Mouse (Mus musculus) CH12.LX (cell line): ENCODE measurements around the gene Gp9. TPM values are rescaled to one million over a fixed set of nuclear protein-coding genes. Genes with fewer than 3 reads are reported as not detected.

Source experiments
- DNase-seq: peaks from one replicate; pipeline ENCODE4 v3.0.0-alpha.2; 2013; ENCODE audit errors: extremely low read depth
- H3K27ac ChIP-seq: 2 replicates; pipeline ENCODE4 v1.5.1; 2012; ENCODE audit warnings: low read depth, mild to moderate bottlenecking, control low read depth, moderate library complexity; ENCODE audit not compliant: insufficient read depth
- H3K27me3 ChIP-seq: replicated peaks from 2 replicates; pipeline ENCODE3; 2012; ENCODE audit warnings: inconsistent platforms
- H3K36me3 ChIP-seq, 2 experiments: replicated peaks in 1 of 2; 2 replicates each; pipeline versions ENCODE3 to v1.6.1; 2012; ENCODE audit warnings: inconsistent platforms in 1 of 2, low read length in 1 of 2, mild to moderate bottlenecking in 1 of 2, mixed read lengths in 1 of 2, moderate library complexity in 1 of 2; ENCODE audit not compliant: control insufficient read depth in 1 of 2, insufficient read depth in 1 of 2
- H3K4me1 ChIP-seq, 2 experiments: 2 replicates each; pipeline ENCODE4 v1.6.1; 2012; ENCODE audit warnings: inconsistent platforms in 1 of 2, moderate library complexity in 1 of 2; ENCODE audit not compliant: insufficient read depth in 2 of 2, control insufficient read depth in 1 of 2
- H3K4me2 ChIP-seq: 2 replicates; pipeline ENCODE4 v1.6.1; 2012; ENCODE audit warnings: low read depth, mild to moderate bottlenecking, control low read depth; ENCODE audit not compliant: poor library complexity, insufficient read depth, severe bottlenecking
- H3K4me3 ChIP-seq, 3 experiments: fragments of 150-350 bp in 1 of 3; sonication (generic) in 1 of 3; replicated peaks in 1 of 3; 2 replicates each; pipeline versions ENCODE3 to v1.5.1; 2011 to 2012; ENCODE audit warnings: low read depth in 2 of 3, low read length in 2 of 3, mild to moderate bottlenecking in 2 of 3, moderate library complexity in 2 of 3, control low read depth in 1 of 3, improper control_type of control experiment in 1 of 3, inconsistent platforms in 1 of 3, mixed read lengths in 1 of 3; ENCODE audit not compliant: poor library complexity in 1 of 3
- H3K79me2 ChIP-seq: replicated peaks from 2 replicates; pipeline ENCODE4 v1.6.1; 2012; ENCODE audit warnings: mild to moderate bottlenecking, moderate library complexity; ENCODE audit not compliant: control insufficient read depth, poor library complexity, insufficient read depth, severe bottlenecking; ENCODE audit errors: extremely low read depth
- H3K9ac ChIP-seq: 2 replicates; pipeline ENCODE4 v1.6.1; 2012; ENCODE audit warnings: low read depth, mild to moderate bottlenecking, control low read depth, moderate library complexity; ENCODE audit not compliant: insufficient read depth
- H3K9me3 ChIP-seq: replicated peaks from 2 replicates; pipeline ENCODE3; 2012; ENCODE audit warnings: low read length, inconsistent platforms, mixed read lengths
- BHLHE40 ChIP-seq: IDR thresholded peaks from 2 replicates; pipeline ENCODE4 v1.6.1; 2011; ENCODE audit warnings: mild to moderate bottlenecking, low read depth, low read length, improper control_type of control experiment
- CHD1 ChIP-seq: IDR thresholded peaks from 2 replicates; pipeline ENCODE4 v1.6.1; 2012; ENCODE audit warnings: low read depth, low read length, improper control_type of control experiment, inconsistent platforms
- ELF1 ChIP-seq: IDR thresholded peaks from 2 replicates; pipeline ENCODE4 v1.6.1; 2014; ENCODE audit warnings: low read depth, mild to moderate bottlenecking, inconsistent platforms, low read length, improper control_type of control experiment
- ETS1 ChIP-seq: conservative IDR thresholded peaks from 2 replicates; pipeline ENCODE4 v1.6.1; 2012; ENCODE audit warnings: low read depth, mild to moderate bottlenecking, inconsistent platforms, low read length, improper control_type of control experiment, moderate library complexity
- GABPA ChIP-seq: IDR thresholded peaks from 2 replicates; pipeline ENCODE4 v1.6.1; 2012; ENCODE audit warnings: low read depth, low read length, improper control_type of control experiment, inconsistent platforms; ENCODE audit not compliant: insufficient replicate concordance
- HCFC1 ChIP-seq: IDR thresholded peaks from 2 replicates; pipeline ENCODE4 v1.6.1; 2012; ENCODE audit warnings: low read depth, mild to moderate bottlenecking, inconsistent platforms, low read length, improper control_type of control experiment
- IRF4 ChIP-seq: IDR thresholded peaks from 2 replicates; pipeline ENCODE4 v1.6.1; 2014; ENCODE audit warnings: low read depth, mild to moderate bottlenecking, inconsistent platforms, low read length, improper control_type of control experiment
- JUN ChIP-seq: IDR thresholded peaks from 2 replicates; pipeline ENCODE4 v1.6.1; 2011; ENCODE audit warnings: low read depth, mild to moderate bottlenecking, low read length, improper control_type of control experiment, moderate library complexity; ENCODE audit not compliant: insufficient read depth
- KAT2A ChIP-seq: IDR thresholded peaks from 2 replicates; pipeline ENCODE4 v1.6.1; 2012; ENCODE audit warnings: low read length, improper control_type of control experiment, inconsistent platforms; ENCODE audit not compliant: insufficient replicate concordance
- MAX ChIP-seq: IDR thresholded peaks from 2 replicates; pipeline ENCODE4 v1.6.1; 2011; ENCODE audit warnings: low read length, improper control_type of control experiment
- MEF2A ChIP-seq: IDR thresholded peaks from 2 replicates; pipeline ENCODE4 v1.6.1; 2014; ENCODE audit warnings: low read depth, mild to moderate bottlenecking, inconsistent platforms, low read length, improper control_type of control experiment, borderline replicate concordance
- MYC ChIP-seq: IDR thresholded peaks from 2 replicates; pipeline ENCODE4 v1.6.1; 2011; ENCODE audit warnings: low read depth, mild to moderate bottlenecking, improper control_type of control experiment, low read length
- NELFE ChIP-seq: IDR thresholded peaks from 2 replicates; pipeline ENCODE4 v1.6.1; 2011; ENCODE audit warnings: low read depth, low read length, improper control_type of control experiment
- NRF1 ChIP-seq: IDR thresholded peaks from 2 replicates; pipeline ENCODE4 v1.6.1; 2014; ENCODE audit warnings: low read depth, mild to moderate bottlenecking, inconsistent platforms, low read length, improper control_type of control experiment, moderate library complexity
- PAX5 ChIP-seq: IDR thresholded peaks from 2 replicates; pipeline ENCODE4 v1.6.1; 2012; ENCODE audit warnings: low read length, inconsistent platforms, mixed read lengths
- POLR2A ChIP-seq: IDR thresholded peaks from 2 replicates; pipeline ENCODE4 v1.6.1; 2011; ENCODE audit warnings: low read depth, mild to moderate bottlenecking, improper control_type of control experiment, low read length
- RAD21 ChIP-seq: IDR thresholded peaks from 2 replicates; pipeline ENCODE4 v1.6.1; 2011; ENCODE audit warnings: low read depth, mild to moderate bottlenecking, low read length, improper control_type of control experiment, moderate library complexity
- SMC3 ChIP-seq: IDR thresholded peaks from 2 replicates; pipeline ENCODE4 v1.6.1; 2011; ENCODE audit warnings: low read depth, low read length, improper control_type of control experiment
- TCF12 ChIP-seq: IDR thresholded peaks from 2 replicates; pipeline ENCODE4 v1.6.1; 2014; ENCODE audit warnings: low read depth, mild to moderate bottlenecking, inconsistent platforms, low read length, improper control_type of control experiment
- UBTF ChIP-seq: IDR thresholded peaks from 2 replicates; pipeline ENCODE4 v1.6.1; 2012; ENCODE audit warnings: low read depth, mild to moderate bottlenecking, inconsistent platforms, low read length, improper control_type of control experiment, moderate library complexity
- USF1 ChIP-seq: IDR thresholded peaks from 2 replicates; pipeline ENCODE4 v1.6.1; 2014; ENCODE audit warnings: low read depth, mild to moderate bottlenecking, inconsistent platforms, low read length, improper control_type of control experiment
- ZNF384 ChIP-seq: IDR thresholded peaks from 2 replicates; pipeline ENCODE4 v1.6.1; 2012; ENCODE audit warnings: low read depth, low read length, improper control_type of control experiment, inconsistent platforms
- dilution Hi-C: fragments of 300-500 bp; cut with MboI; formaldehyde crosslinking; loops from 2 replicates; pipeline ENCODE4 v1.14.3; 2020; ENCODE audit warnings: low sequenced_read_pairs; ENCODE audit not compliant: extremely low pct_unique_long_range_greater_than_20kb, extremely low pct_ligation_motif_present
- in situ Hi-C: fragments of 300-500 bp; cut with MboI; formaldehyde crosslinking; loops from 3 replicates; pipeline ENCODE4 v1.14.3; 2019; ENCODE audit warnings: low sequenced_read_pairs, low pct_ligation_motif_present, low pct_unique_long_range_greater_than_20kb, mixed read lengths
- polyA plus RNA-seq: library from polyadenylated mRNA; unstranded; fragments of >175 nt; gene quantifications from 2 replicates; pipeline ENCODE4 v1.2.1, GENCODE M21; 2012; ENCODE audit warnings: low read depth; ENCODE audit not compliant: insufficient read length
- total RNA-seq, 2 experiments: library from RNA; depleted of rRNA; stranded (reverse); fragments of 300-350 nt in 1 of 2; fragments of >200 nt in 1 of 2; gene quantifications; 2 replicates each; pipeline ENCODE4 v1.2.3; 2012 to 2014

The Gp9 gene
- total and polyA plus RNA-seq, 3 experiments: not detected

- TF ChIP-seq KAT2A: no peak
- no peak for TF ChIP-seq PAX5
- no peak for TF ChIP-seq GABPA
- TF ChIP-seq MEF2A: no peak
Observed at GRCm38 (mm10) chr6:87770626-87771025, 7.2 kb upstream of the Gp9 start (continued).

DNA sequence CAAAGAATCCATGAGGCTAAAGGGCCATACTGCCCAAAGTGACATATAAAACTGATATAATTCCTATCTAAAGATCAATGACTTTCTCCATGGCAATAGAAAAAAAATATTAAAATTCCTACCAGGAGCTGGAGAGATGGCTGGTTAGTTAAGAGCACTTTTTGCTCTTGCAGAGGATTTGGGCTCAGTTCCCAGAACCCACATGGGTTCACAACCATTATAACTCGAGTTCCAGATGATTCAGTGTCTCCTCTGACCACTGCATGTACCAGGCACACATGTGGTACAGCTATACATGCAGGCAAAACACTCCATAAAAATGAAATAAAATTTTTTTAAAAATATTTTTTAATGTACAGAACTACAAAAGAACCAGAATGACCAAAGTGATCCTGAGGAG, 3.4 kb upstream of the Gp9 start:
- no peak overlapping the region for H3K4me3 ChIP-seq
- no peaks in the 10 kb centered on the region for H3K36me3 ChIP-seq
- no peak for TF ChIP-seq RAD21
- TF ChIP-seq NRF1: no peak
- TF ChIP-seq HCFC1: no peak
- TF ChIP-seq POLR2A: no peak
- TF ChIP-seq NELFE: no peak
- no peak for TF ChIP-seq KAT2A
- in situ Hi-C loops (no loop called here), dilution Hi-C loops (no loop called here)
- H3K27me3 ChIP-seq: no peaks in the 10 kb centered on the region
- DNase-seq: no peak
- peaks cover 0 to 15% of the 10 kb centered on the region in 2 experiments; a peak in 2 of 4 replicates for H3K4me1 ChIP-seq
- no peak overlapping the region for H3K4me2 ChIP-seq
- peaks cover 5% of the 10 kb centered on the region for H3K9me3 ChIP-seq
- no peaks in the 10 kb centered on the region for H3K79me2 ChIP-seq
- H3K27ac ChIP-seq: no peak overlapping the region
- no peak overlapping the region for H3K9ac ChIP-seq

DNA sequence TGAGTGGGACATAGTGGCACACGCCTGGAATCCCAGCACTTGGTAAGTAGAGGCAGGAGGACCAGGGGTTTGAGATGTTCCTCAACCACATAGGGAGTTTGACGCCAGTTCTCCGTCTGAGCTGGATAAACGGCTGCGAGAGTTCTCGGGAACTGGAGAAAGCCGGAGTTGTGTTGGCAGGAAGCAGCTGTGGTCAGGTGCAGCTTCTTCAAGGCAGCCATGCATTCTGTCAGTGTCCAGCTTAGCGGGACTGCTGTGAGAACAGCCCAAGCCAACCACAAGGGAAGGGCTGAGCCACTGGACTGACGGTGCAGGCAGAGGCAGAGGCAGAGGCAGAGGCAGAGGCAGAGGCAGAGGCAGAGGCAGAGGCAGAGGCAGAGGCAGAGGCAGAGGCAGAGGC, 3.0 kb upstream of the Gp9 start:
- peaks cover 0 to 15% of the 10 kb centered on the region in 2 experiments; a peak in 2 of 4 replicates for H3K4me1 ChIP-seq
- H3K4me3 ChIP-seq: no peak overlapping the region
- H3K9me3 ChIP-seq: peaks cover 5% of the 10 kb centered on the region
- in situ Hi-C loops: no loop called here
- H3K27me3 ChIP-seq: no peaks in the 10 kb centered on the region
- no peak for DNase-seq
- H3K4me2 ChIP-seq: no peak overlapping the region
- dilution Hi-C loops: no loop called here
- H3K9ac ChIP-seq: no peak overlapping the region
- no peak for TF ChIP-seq BHLHE40
- no peak for TF ChIP-seq CHD1
- TF ChIP-seq TCF12: no peak
- no peak for TF ChIP-seq MAX
- no peak for TF ChIP-seq JUN
- no peak for TF ChIP-seq IRF4
- TF ChIP-seq ELF1: no peak
- TF ChIP-seq ETS1: no peak
- TF ChIP-seq USF1: no peak
- no peak for TF ChIP-seq MYC
- no peak for TF ChIP-seq SMC3
- no peak for TF ChIP-seq NELFE
- TF ChIP-seq UBTF: no peak
- TF ChIP-seq ZNF384: no peak
- H3K27ac ChIP-seq: no peak overlapping the region
- H3K79me2 ChIP-seq: no peaks in the 10 kb centered on the region
- H3K36me3 ChIP-seq: no peaks in the 10 kb centered on the region
